Comparison of ENCODE assay signal across 12 mouse cellular contexts in the genomic region with DNA sequence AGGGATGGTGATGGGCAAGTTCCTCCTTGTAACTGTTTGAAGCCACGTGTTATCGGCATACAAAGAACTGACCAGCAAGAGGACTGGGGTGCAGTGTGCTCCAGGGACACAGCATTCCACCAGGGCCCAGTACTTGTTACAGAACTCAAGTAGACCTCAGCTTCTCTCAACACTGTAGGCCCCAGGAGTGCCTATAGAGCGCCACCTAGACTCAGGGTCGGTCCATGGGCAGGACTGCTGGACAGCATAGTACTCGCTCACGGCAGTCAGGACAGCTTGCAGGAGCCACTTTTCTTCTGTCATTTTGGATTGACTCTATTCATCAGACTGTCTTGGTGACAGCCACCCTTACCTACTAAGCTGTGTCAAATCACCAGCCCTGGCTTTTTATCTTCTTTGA. TPM values are rescaled to one million over a fixed set of nuclear protein-coding genes. Genes with fewer than 3 reads are reported as not detected.
DNase-seq lines count a peak whose midpoint lies in the region; ATAC-seq lines count a peak whose summit lies in the region.
"Had no signal": no experiment of that assay in that cellular context is flagged by ENCODE, and none has a peak within 500 bp of the region (broad histone marks: within the 10 kb centered on the region; RNA-seq: fewer than 3 reads in every experiment).

No protein-coding gene starts in this region.

- H3K9ac ChIP-seq in hindbrain, embryonic 13.5 days, result 0 out of 2 replicates have a peak overlapping the region, but pooled peaks have one; percentile 55
- H3K9ac ChIP-seq in liver, embryonic 12.5 days, result peak overlapping the region; percentile 77; the same call in 1 of the 2 replicates

- H3K36me3 ChIP-seq in erythroblast, embryonic 14.5 days (ENCODE audit: control insufficient read depth), result peaks cover 80% of the 10 kb centered on the region
- peaks cover 11% of the 10 kb centered on the region for H3K36me3 ChIP-seq in hindbrain, embryonic 13.5 days
- peaks cover 62% of the 10 kb centered on the region for H3K36me3 ChIP-seq in hindbrain, embryonic 10.5 days
- H3K36me3 ChIP-seq in liver, embryonic 12.5 days, result peaks cover 71% of the 10 kb centered on the region

- WGBS in hindbrain, embryonic 13.5 days, result 79% methylated on average over 6 of the region's 6 CpGs
- 86% methylated on average over 6 of the region's 6 CpGs for WGBS in hindbrain, embryonic 10.5 days
- WGBS in liver, embryonic 12.5 days (ENCODE audit: insufficient replicate concordance), result 77% methylated on average over 6 of the region's 6 CpGs

- H3K4me3 ChIP-seq in erythroblast, embryonic 14.5 days (replicated peaks), result peak overlapping the region; percentile 11
- no peak overlapping the region for H3K4me3 ChIP-seq in hindbrain, embryonic 13.5 days
- no peak overlapping the region for H3K4me3 ChIP-seq in hindbrain, embryonic 10.5 days
- H3K4me3 ChIP-seq in liver, embryonic 12.5 days, result no peak overlapping the region
- H3K4me3 ChIP-seq: layer of hippocampus, adult 2 months had no signal

- no peak overlapping the region for H3K27ac ChIP-seq in hindbrain, embryonic 13.5 days
- H3K27ac ChIP-seq in hindbrain, embryonic 10.5 days, result no peak overlapping the region
- 0 out of 2 replicates have a peak overlapping the region, but pooled peaks have one; percentile 97 for H3K27ac ChIP-seq in liver, embryonic 12.5 days
- H3K27ac ChIP-seq: layer of hippocampus, adult 2 months had no signal

- H3K4me2 ChIP-seq in hindbrain, embryonic 13.5 days, result no peak overlapping the region
- H3K4me2 ChIP-seq in liver, embryonic 12.5 days, result peak overlapping the region; percentile 99

- no peaks in the 10 kb centered on the region for H3K9me3 ChIP-seq in erythroblast, embryonic 14.5 days (ENCODE audit: control insufficient read depth, low read length)
- no peaks in the 10 kb centered on the region for H3K9me3 ChIP-seq in hindbrain, embryonic 13.5 days
- H3K9me3 ChIP-seq in hindbrain, embryonic 10.5 days, result no peaks in the 10 kb centered on the region
- no peaks in the 10 kb centered on the region for H3K9me3 ChIP-seq in liver, embryonic 12.5 days (replicated peaks)

- ATAC-seq in erythroblast, adult 5-6 weeks (replicated peaks; ENCODE audit: low FRiP score, poor library complexity, severe bottlenecking), result no peak
- ATAC-seq in hindbrain, embryonic 13.5 days (ENCODE audit: low FRiP score), result no peak
- no peak for ATAC-seq in liver, embryonic 12.5 days
- no peak for ATAC-seq in inflammation-experienced regulatory T-cells, adult 6 months

- DNase-seq in hindbrain, embryonic 10.5 days (ENCODE audit: low spot score), result no peak
- peak; percentile 37 for DNase-seq in 416B (ENCODE audit: low read depth)
- DNase-seq in right cerebral cortex, postnatal 4 days, result no peak
- DNase-seq: B cell, adult 2 months; kidney, adult 18-20 months; thymus, adult 18-20 months had no signal

- H3K4me1 ChIP-seq in erythroblast, embryonic 14.5 days (ENCODE audit: control insufficient read depth), result peaks cover 76% of the 10 kb centered on the region
- peaks cover 48% of the 10 kb centered on the region for H3K4me1 ChIP-seq in hindbrain, embryonic 13.5 days (replicated peaks)
- H3K4me1 ChIP-seq in hindbrain, embryonic 10.5 days (replicated peaks), result peaks cover 39% of the 10 kb centered on the region
- H3K4me1 ChIP-seq in liver, embryonic 12.5 days, result peaks cover 82% of the 10 kb centered on the region

- no peaks in the 10 kb centered on the region for H3K27me3 ChIP-seq in erythroblast, embryonic 14.5 days (ENCODE audit: control insufficient read depth)
- no peaks in the 10 kb centered on the region for H3K27me3 ChIP-seq in hindbrain, embryonic 13.5 days
- no peaks in the 10 kb centered on the region for H3K27me3 ChIP-seq in hindbrain, embryonic 10.5 days (ENCODE audit: insufficient read depth, poor library complexity, severe bottlenecking)
- no peaks in the 10 kb centered on the region for H3K27me3 ChIP-seq in liver, embryonic 12.5 days (replicated peaks)

RNA-seq across cellular contexts. Expression of a gene that starts 2.8 kb away (rescaled TPM):
- polyA plus RNA-seq in erythroblast, embryonic 14.5 days (2012), result 15.9 and 17.2 TPM in 2 replicates
- total RNA-seq in erythroblast, adult 5-6 weeks (2015; ENCODE audit: low replicate concordance), result 14.4 and 15.5 TPM in 2 replicates
- total RNA-seq in erythroblast, adult 5-6 weeks (2017; ENCODE audit: low replicate concordance), result 5.4 and 12.4 TPM in 2 replicates
- 113 TPM in 2 replicates for polyA plus RNA-seq in hindbrain, embryonic 13.5 days (2015; fragmentation: Nextera tagmentation; extraction: Ambion mirVana)
- polyA plus RNA-seq in hindbrain, embryonic 10.5 days (2016; fragmentation: Nextera tagmentation; extraction: Ambion mirVana), result 171 and 185 TPM in 2 replicates
- 162 and 165 TPM in 2 replicates for polyA plus RNA-seq in liver, embryonic 12.5 days (2016; fragmentation: Nextera tagmentation; extraction: Ambion mirVana)
- polyA plus RNA-seq in inflammation-experienced regulatory T-cells, adult 6 months (2017; shearing (Covaris generic)), result 10 to 100 TPM; 12.0 to 25.4 (median 16.7) TPM

RNA-seq across cellular contexts. Expression of a gene that starts 54.5 kb away (rescaled TPM):
- polyA plus RNA-seq in erythroblast, embryonic 14.5 days (2012), result 0.91 and 1.2 TPM in 2 replicates
- 13.0 and 18.6 TPM in 2 replicates for total RNA-seq in erythroblast, adult 5-6 weeks (2015; ENCODE audit: low replicate concordance)
- total RNA-seq in erythroblast, adult 5-6 weeks (2017; ENCODE audit: low replicate concordance), result 22.7 and 41.7 TPM in 2 replicates
- polyA plus RNA-seq in hindbrain, embryonic 13.5 days (2015; fragmentation: Nextera tagmentation; extraction: Ambion mirVana), result 43.6 and 44.7 TPM in 2 replicates
- polyA plus RNA-seq in hindbrain, embryonic 10.5 days (2016; fragmentation: Nextera tagmentation; extraction: Ambion mirVana), result 44.1 and 50.2 TPM in 2 replicates
- 31.7 and 34.6 TPM in 2 replicates for polyA plus RNA-seq in liver, embryonic 12.5 days (2016; fragmentation: Nextera tagmentation; extraction: Ambion mirVana)
- 10 to 100 TPM; 30.7 to 43.4 (median 38.5) TPM for polyA plus RNA-seq in inflammation-experienced regulatory T-cells, adult 6 months (2017; shearing (Covaris generic))

Comparison
In these comparisons a context has a peak if more than half of its experiments do, and no peak if none do; other contexts are left out.
1. RNA of a gene that starts 54.5 kb away (polyA plus RNA-seq): 44.1 to 50.2 TPM in hindbrain, embryonic 10.5 days, 43.6 to 44.7 TPM in hindbrain, embryonic 13.5 days, 30.7 to 43.4 TPM in inflammation-experienced regulatory T-cells, adult 6 months and 31.7 to 34.6 TPM in liver, embryonic 12.5 days; 0.91 to 1.2 TPM in erythroblast, embryonic 14.5 days; every median in the first group is over 10 times any median in the second.